Mouse (Mus musculus): Measurements from ENCODE around the gene Auts2. TPM values are rescaled to one million over a fixed set of nuclear protein-coding genes. Genes with fewer than 3 reads are reported as not detected.

Auts2 gene
- polyA plus RNA-seq, 1 experiment = 9.2 TPM

DNA sequence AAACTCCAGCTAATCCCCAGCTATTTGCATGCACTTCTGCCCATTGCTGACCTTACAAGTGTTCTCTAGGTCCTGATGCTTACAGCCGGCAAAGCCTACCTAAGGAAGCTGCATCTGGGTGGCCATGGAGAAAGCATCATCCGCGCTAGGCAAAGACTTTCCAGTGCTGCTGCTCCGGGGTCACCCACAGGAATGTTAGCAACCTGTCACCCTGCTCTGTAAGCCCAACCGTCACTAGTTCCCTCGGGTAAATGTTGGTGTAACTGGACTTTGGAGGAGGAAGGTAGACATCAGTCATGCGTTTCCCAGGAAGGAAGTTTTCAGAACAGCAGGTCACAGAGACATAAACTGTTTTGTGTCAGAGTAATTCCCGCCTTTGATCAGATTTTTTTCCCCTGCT lies 287.6 kb downstream of the Auts2 start:
- DNase-seq = no peak
- WGBS = 27% methylated on average over 8 of the region's 8 CpGs
- Histone ChIP-seq H3K27me3 (replicated peaks; ENCODE audit: control insufficient read depth, insufficient read depth, low read length) (no peaks in the 10 kb centered on the region), H3K4me3 (ENCODE audit: insufficient read depth, low read depth, low read length) (no peak overlapping the region), H3K27ac (ENCODE audit: insufficient read depth, low read depth, low read length) (no peak overlapping the region), H3K36me3 (ENCODE audit: control insufficient read depth, insufficient read depth, low read length) (no peaks in the 10 kb centered on the region), H3K4me1 (ENCODE audit: control insufficient read depth, insufficient read depth, low read length) (no peaks in the 10 kb centered on the region)
- TF ChIP-seq CTCF (conservative IDR thresholded peaks at IDR 0.05; ENCODE audit: insufficient read depth, insufficient read length, low read depth, low read length) = no peak
- no peak for TF ChIP-seq POLR2A (IDR thresholded peaks at IDR 0.05; ENCODE audit: low read depth, low read length)

DNA sequence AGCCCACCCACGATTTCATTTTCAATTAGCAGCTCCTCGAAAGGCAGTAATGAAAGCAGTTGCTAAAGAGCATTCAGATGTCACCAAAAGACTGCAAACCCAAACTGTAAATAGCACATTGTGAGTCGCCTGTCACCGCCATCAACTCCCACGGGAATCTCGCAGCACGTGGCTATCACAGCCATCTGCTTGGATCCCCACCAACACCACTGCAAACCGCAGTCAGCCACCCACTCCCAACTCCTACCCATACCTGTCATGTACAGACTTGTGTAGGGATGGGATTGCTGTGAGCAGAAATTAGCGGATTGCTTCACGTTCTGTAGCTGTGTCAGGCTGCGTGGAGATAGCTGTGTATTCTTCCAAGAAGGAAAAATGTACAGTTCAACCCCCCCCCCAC lies 293.6 kb downstream of the Auts2 start:
- no peak for TF ChIP-seq CTCF (conservative IDR thresholded peaks at IDR 0.05; ENCODE audit: insufficient read depth, insufficient read length, low read depth, low read length)
- no peak for TF ChIP-seq POLR2A (IDR thresholded peaks at IDR 0.05; ENCODE audit: low read depth, low read length)
- no peaks in the 10 kb centered on the region for H3K4me1 ChIP-seq (ENCODE audit: control insufficient read depth, insufficient read depth, low read length)
- no peak overlapping the region for H3K27ac ChIP-seq (ENCODE audit: insufficient read depth, low read depth, low read length)
- H3K4me3 ChIP-seq (ENCODE audit: insufficient read depth, low read depth, low read length) = no peak overlapping the region
- DNase-seq = no peak
- no peaks in the 10 kb centered on the region for H3K27me3 ChIP-seq (replicated peaks; ENCODE audit: control insufficient read depth, insufficient read depth, low read length)
- no peaks in the 10 kb centered on the region for H3K36me3 ChIP-seq (ENCODE audit: control insufficient read depth, insufficient read depth, low read length)
- WGBS = 74% methylated on average over 11 of the region's 11 CpGs

DNA sequence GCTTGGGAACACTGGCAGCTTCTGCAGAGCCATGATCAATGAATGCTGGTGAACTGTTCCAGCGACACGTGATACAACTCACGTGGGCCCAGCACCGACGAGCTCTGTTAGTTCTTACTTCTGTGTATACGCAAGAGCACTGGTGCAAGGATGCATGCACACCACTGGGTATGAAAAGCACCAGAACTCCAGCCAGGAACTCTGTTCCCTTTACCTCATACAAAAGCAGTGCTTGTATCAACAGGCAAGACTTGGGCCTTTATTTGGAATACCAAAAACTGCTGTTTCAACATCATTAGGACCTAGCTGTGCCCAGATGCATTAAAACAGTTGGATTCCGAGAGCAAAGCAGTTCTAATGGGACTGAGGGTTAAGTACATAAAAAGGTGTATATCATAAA lies 295.1 kb downstream of the Auts2 start:
- TF ChIP-seq POLR2A (IDR thresholded peaks at IDR 0.05; ENCODE audit: low read depth, low read length) = no peak
- TF ChIP-seq CTCF (conservative IDR thresholded peaks at IDR 0.05; ENCODE audit: insufficient read depth, insufficient read length, low read depth, low read length) = no peak
- no peaks in the 10 kb centered on the region for H3K27me3 ChIP-seq (replicated peaks; ENCODE audit: control insufficient read depth, insufficient read depth, low read length)
- no peaks in the 10 kb centered on the region for H3K36me3 ChIP-seq (ENCODE audit: control insufficient read depth, insufficient read depth, low read length)
- H3K27ac ChIP-seq (ENCODE audit: insufficient read depth, low read depth, low read length) = no peak overlapping the region
- no peaks in the 10 kb centered on the region for H3K4me1 ChIP-seq (ENCODE audit: control insufficient read depth, insufficient read depth, low read length)
- H3K4me3 ChIP-seq (ENCODE audit: insufficient read depth, low read depth, low read length) = no peak overlapping the region
- whole genome bisulfite sequencing = 56% methylated on average over 7 of the region's 7 CpGs
- DNase-seq = no peak

DNA sequence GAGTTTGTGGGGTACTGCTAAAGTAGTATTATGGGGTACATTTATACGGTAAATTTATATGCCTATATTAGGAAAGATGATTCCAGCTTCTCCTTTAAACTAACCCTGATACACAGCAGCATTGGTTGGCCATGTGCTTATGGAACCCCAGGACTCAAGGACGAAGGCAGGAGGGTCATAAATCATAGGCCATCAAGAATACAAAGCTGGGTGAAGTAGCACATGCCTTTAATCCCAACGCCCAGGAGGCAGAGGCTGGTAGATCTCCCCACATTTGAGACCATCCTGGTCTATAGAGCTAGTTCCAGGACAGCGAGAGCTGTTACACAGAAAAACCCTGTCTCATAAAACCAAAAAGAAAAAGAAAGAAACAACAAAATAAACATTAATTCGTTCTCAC lies 307.7 kb downstream of the Auts2 start:
- Histone ChIP-seq H3K27ac (ENCODE audit: insufficient read depth, low read depth, low read length) (no peak overlapping the region), H3K27me3 (replicated peaks; ENCODE audit: control insufficient read depth, insufficient read depth, low read length) (no peaks in the 10 kb centered on the region), H3K4me1 (ENCODE audit: control insufficient read depth, insufficient read depth, low read length) (no peaks in the 10 kb centered on the region), H3K36me3 (ENCODE audit: control insufficient read depth, insufficient read depth, low read length) (no peaks in the 10 kb centered on the region), H3K4me3 (ENCODE audit: insufficient read depth, low read depth, low read length) (no peak overlapping the region)
- no peak for TF ChIP-seq POLR2A (IDR thresholded peaks at IDR 0.05; ENCODE audit: low read depth, low read length)
- TF ChIP-seq CTCF (conservative IDR thresholded peaks at IDR 0.05; ENCODE audit: insufficient read depth, insufficient read length, low read depth, low read length) = no peak
- no peak for DNase-seq
- WGBS = 78% methylated on average over 5 of the region's 5 CpGs

DNA sequence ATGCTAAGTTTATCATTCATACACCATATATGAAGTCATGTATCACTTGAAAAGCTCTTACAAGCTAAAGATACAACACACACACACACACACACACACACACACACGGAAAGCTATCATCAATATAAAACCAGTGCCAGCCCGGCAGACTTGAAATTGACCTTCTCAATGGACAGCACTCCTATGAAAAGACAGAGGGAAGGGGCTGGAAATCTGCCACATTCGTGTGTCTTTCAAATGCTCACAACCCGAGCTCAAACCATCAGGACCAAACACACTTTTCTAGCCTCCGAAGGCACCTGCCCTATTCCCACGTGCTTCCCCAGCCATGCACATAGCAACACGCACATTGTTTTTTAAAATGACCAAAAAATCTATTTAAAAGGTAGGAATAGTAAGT lies 308.7 kb downstream of the Auts2 start:
- TF ChIP-seq CTCF (conservative IDR thresholded peaks at IDR 0.05; ENCODE audit: insufficient read depth, insufficient read length, low read depth, low read length) (no peak), POLR2A (IDR thresholded peaks at IDR 0.05; ENCODE audit: low read depth, low read length) (no peak)
- 86% methylated on average over 7 of the region's 7 CpGs for WGBS

DNA sequence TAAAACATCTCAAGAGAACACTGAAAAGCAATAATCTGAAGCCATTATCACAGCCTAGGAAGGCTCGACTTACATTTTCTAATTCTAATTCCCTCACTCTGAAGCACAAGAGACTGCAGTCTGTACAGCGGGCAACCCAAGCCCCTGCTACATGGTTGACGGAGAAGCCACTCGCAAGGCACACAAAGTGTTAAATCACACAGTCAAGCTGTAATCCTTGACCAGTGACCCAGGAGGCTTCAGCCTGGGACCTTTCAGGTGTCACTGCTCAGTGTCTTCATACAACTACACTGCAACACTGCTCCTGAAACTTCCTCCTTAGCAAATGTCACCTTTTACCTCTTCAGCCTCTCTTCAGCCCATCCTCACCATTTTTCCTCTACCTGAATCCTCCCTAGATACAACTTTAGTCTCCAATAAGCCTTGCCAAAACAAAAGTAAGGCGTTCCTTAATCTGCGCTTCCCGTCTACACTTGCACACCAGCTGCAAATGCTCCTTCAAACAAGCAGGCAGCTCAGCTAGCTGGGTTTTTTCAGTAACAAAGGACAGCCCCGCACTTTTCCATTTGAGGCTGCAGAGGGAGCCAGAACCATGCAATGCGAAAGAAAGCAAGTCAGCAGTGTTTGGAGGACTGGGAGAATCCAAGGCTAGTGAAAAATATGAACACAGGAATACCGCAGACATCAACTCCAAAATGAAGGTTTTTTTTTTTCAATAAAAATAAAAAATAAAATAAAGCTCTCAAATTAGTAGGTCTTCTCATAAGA lies 311.7 kb downstream of the Auts2 start:
- DNase-seq = peak; percentile 63
- WGBS = 36% methylated on average over 10 of the region's 10 CpGs

More for the DNA sequence above, 308.7 kb downstream of the Auts2 start:
- Histone ChIP-seq H3K4me3 (ENCODE audit: insufficient read depth, low read depth, low read length) (no peak overlapping the region), H3K27me3 (replicated peaks; ENCODE audit: control insufficient read depth, insufficient read depth, low read length) (no peaks in the 10 kb centered on the region), H3K4me1 (ENCODE audit: control insufficient read depth, insufficient read depth, low read length) (no peaks in the 10 kb centered on the region; the same call in 1 of the 2 replicates), H3K27ac (ENCODE audit: insufficient read depth, low read depth, low read length) (no peak overlapping the region), H3K36me3 (ENCODE audit: control insufficient read depth, insufficient read depth, low read length) (no peaks in the 10 kb centered on the region)
- no peak for DNase-seq

DNA sequence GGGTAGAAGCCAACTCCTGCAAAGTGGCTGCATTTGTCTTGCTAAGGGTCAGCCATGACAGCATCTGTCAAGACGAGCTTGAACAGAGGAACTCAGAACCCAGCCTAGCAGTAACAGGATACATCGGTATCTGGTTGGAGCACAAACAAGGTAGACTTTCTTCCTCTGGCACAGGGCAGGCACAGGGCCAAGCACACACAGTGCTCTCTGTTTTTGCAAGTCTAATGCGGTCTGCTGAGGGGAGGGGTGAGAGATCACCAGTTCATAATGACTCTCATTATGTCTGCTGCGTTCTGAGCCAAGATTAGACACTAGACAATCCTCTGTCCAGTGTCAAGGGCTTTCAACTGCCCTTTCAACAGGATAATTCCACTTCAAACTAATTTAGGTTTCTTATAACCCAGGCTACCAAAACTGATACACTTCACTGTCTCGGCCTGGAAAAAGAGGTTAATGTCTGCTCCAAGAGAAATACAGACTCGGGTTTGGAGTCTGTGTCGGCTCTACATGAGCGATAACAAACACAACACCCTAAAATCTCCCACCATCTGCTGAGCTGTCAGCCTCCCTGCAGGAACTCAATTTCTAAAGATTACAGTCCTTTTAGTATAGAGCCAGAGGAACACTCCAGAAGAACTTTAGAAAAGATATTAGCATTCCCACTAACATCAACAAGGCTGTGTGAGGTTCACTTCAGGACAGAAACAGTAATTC lies 313.3 kb downstream of the Auts2 start:
- H3K4me1 ChIP-seq (ENCODE audit: control insufficient read depth, insufficient read depth, low read length) = no peaks in the 10 kb centered on the region; the same call in 1 of the 2 replicates
- 21% methylated on average over 8 of the region's 8 CpGs for WGBS
- TF ChIP-seq CTCF (conservative IDR thresholded peaks at IDR 0.05; ENCODE audit: insufficient read depth, insufficient read length, low read depth, low read length) (no peak), POLR2A (IDR thresholded peaks at IDR 0.05; ENCODE audit: low read depth, low read length) (no peak)
- H3K27ac ChIP-seq (ENCODE audit: insufficient read depth, low read depth, low read length) = no peak overlapping the region
- H3K36me3 ChIP-seq (ENCODE audit: control insufficient read depth, insufficient read depth, low read length) = no peaks in the 10 kb centered on the region
- no peak overlapping the region for H3K4me3 ChIP-seq (ENCODE audit: insufficient read depth, low read depth, low read length)
- DNase-seq = peak; percentile 77
- H3K27me3 ChIP-seq (replicated peaks; ENCODE audit: control insufficient read depth, insufficient read depth, low read length) = no peaks in the 10 kb centered on the region

More for the DNA sequence above, 311.7 kb downstream of the Auts2 start:
- Histone ChIP-seq H3K4me1 (ENCODE audit: control insufficient read depth, insufficient read depth, low read length) (no peaks in the 10 kb centered on the region; the same call in 1 of the 2 replicates), H3K4me3 (ENCODE audit: insufficient read depth, low read depth, low read length) (no peak overlapping the region), H3K36me3 (ENCODE audit: control insufficient read depth, insufficient read depth, low read length) (no peaks in the 10 kb centered on the region), H3K27me3 (replicated peaks; ENCODE audit: control insufficient read depth, insufficient read depth, low read length) (no peaks in the 10 kb centered on the region), H3K27ac (ENCODE audit: insufficient read depth, low read depth, low read length) (no peak overlapping the region)
- TF ChIP-seq POLR2A (IDR thresholded peaks at IDR 0.05; ENCODE audit: low read depth, low read length) = no peak
- TF ChIP-seq CTCF (conservative IDR thresholded peaks at IDR 0.05; ENCODE audit: insufficient read depth, insufficient read length, low read depth, low read length) = peak; percentile 87

All from kidney, adult 2 months (tissue).